Mouse (Mus musculus) small intestine, adult 2 months (tissue): ENCODE data around the gene Smap1.

ENCODE experiments used
- CTCF ChIP-seq: fragments of 200-500 bp; IDR thresholded peaks from 2 replicates; pipeline ENCODE4 v1.5.1; 2012; ENCODE audit warnings: low read depth, mild to moderate bottlenecking, control low read depth, inconsistent platforms, low read length, moderate library complexity, mixed read lengths; ENCODE audit not compliant: insufficient replicate concordance, insufficient read length; ENCODE audit errors: extremely low read depth
- POLR2A ChIP-seq: fragments of 200-500 bp; IDR thresholded peaks from 2 replicates; pipeline ENCODE4 v1.6.1; 2012; ENCODE audit warnings: low read depth, mild to moderate bottlenecking, control low read depth, inconsistent platforms, low read length, moderate library complexity

DNA sequence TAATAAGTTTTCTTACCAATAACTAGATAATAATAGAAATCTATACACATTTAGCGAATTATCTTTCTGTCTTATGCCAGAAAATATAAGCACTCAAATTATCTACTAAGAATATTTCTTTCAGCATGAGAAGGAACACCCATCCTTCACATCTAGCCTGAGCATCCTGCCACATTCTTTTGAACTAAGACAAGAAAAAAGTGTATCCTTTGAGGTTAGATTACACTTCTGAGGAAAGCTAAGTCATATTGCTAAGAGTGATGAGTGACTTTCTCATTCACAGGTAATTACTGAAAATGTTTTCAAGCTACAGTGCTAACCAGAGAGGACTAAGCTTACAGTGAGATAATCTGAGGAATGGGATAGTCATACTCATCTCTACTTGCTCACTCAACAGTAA lies 39.4 kb downstream of the Smap1 start:
- no peak for TF ChIP-seq CTCF
- TF ChIP-seq POLR2A, result no peak
